Mouse (Mus musculus) ES-Bruce4 (cell line): Measurements from ENCODE around the gene Nubp1.

Experiments used
- EP300 ChIP-seq: IDR thresholded peaks from 2 replicates; pipeline ENCODE4 v1.6.1; 2011; ENCODE audit warnings: low read depth, low read length; ENCODE audit not compliant: insufficient read depth
- POLR2A ChIP-seq: IDR thresholded peaks from one replicate; pipeline ENCODE4 v1.8.1; 2011; ENCODE audit warnings: low read length; ENCODE audit not compliant: insufficient read depth

- TF ChIP-seq EP300 (no peak), POLR2A (no peak)
Observed at GRCm38 (mm10) chr16:10363061-10363460, 48.7 kb upstream of the Nubp1 start.
